Mouse (Mus musculus) embryonic facial prominence, embryonic 12.5 days (tissue): Measurements from ENCODE around the gene Ptprs. TPM values are rescaled to one million over a fixed set of nuclear protein-coding genes. Genes with fewer than 3 reads are reported as not detected.
"Not testable (repeated sequence)": the region's sequence is repeated elsewhere in the genome, so short reads cannot be mapped to it uniquely, and the experiment has no call there.

ENCODE experiments used
- ATAC-seq: fragments of 200-750 bp; cut with Nextera tagmentation; 2 replicates; pipeline ENCODE4 v1.8.0; 2017; ENCODE audit not compliant: insufficient number of reproducible peaks, insufficient read depth, low FRiP score, low TSS enrichment
- H3K27ac ChIP-seq: fragments of 300-500 bp; sonication (generic); 2 replicates; pipeline ENCODE4 v1.5.1; 2016; ENCODE audit warnings: mild to moderate bottlenecking
- H3K27me3 ChIP-seq: fragments of 300-500 bp; sonication (generic); 2 replicates; pipeline ENCODE4 v1.6.1; 2016; ENCODE audit warnings: mild to moderate bottlenecking, moderate library complexity
- H3K36me3 ChIP-seq: fragments of 300-500 bp; sonication (generic); 2 replicates; pipeline ENCODE4 v1.6.1; 2016; ENCODE audit warnings: mild to moderate bottlenecking
- H3K4me1 ChIP-seq: fragments of 300-500 bp; sonication (generic); 2 replicates; pipeline ENCODE4 v1.6.1; 2016
- H3K4me2 ChIP-seq: fragments of 300-500 bp; sonication (generic); replicated peaks from 2 replicates; pipeline ENCODE4 v1.6.1; 2016; ENCODE audit warnings: mild to moderate bottlenecking, moderate library complexity
- H3K4me3 ChIP-seq: fragments of 300-500 bp; sonication (generic); 2 replicates; pipeline ENCODE4 v1.5.1; 2016; ENCODE audit warnings: mild to moderate bottlenecking
- H3K9ac ChIP-seq: fragments of 300-500 bp; sonication (generic); 2 replicates; pipeline ENCODE4 v1.6.1; 2016; ENCODE audit warnings: mild to moderate bottlenecking, moderate library complexity
- H3K9me3 ChIP-seq: fragments of 300-500 bp; sonication (generic); 2 replicates; pipeline ENCODE4 v1.6.1; 2016; ENCODE audit warnings: mild to moderate bottlenecking, moderate library complexity
- WGBS: fragments of 180-500 bp; shearing (Covaris S2); methylation state at CpG from one replicate; pipeline ENCODE4 v1.1.7; 2016; 5-methylcytosine and 5-hydroxymethylcytosine counted together
- polyA plus RNA-seq: library from polyadenylated mRNA; unstranded; fragments of >200 nt; fragmentation: Nextera tagmentation; extraction: Ambion mirVana; gene quantifications from 2 replicates; pipeline ENCODE4 v1.2.1, GENCODE M21; 2016

Ptprs gene
- polyA plus RNA-seq, 1 experiment from 2014 or later, result 158 TPM

GRCm38 (mm10) chr17:56509021-56509640, 32.8 kb upstream of the Ptprs start:
- Histone ChIP-seq H3K4me2 (0 out of 2 replicates have a peak overlapping the region, but pooled peaks have one; percentile 17), H3K4me3 (no peak overlapping the region), H3K4me1 (peaks cover 24% of the 10 kb centered on the region), H3K36me3 (no peaks in the 10 kb centered on the region), H3K9me3 (peaks cover 5% of the 10 kb centered on the region; the same call in 1 of the 2 replicates), H3K27ac (no peak overlapping the region), H3K9ac (no peak overlapping the region), H3K27me3 (peaks cover 55% of the 10 kb centered on the region)
- ATAC-seq, result no peak
- 41% methylated on average over 10 of the region's 10 CpGs for WGBS

- peak overlapping the region; percentile 77 for H3K27ac ChIP-seq
Observed at GRCm38 (mm10) chr17:56507161-56508068, 31.1 kb upstream of the Ptprs start.

GRCm38 (mm10) chr17:56506417-56507065, 30.3 kb upstream of the Ptprs start:
- peak overlapping the region; percentile 56 for H3K4me3 ChIP-seq
- peak overlapping the region; percentile 68 for H3K9ac ChIP-seq
- 62% methylated on average over 15 of the region's 15 CpGs for WGBS
- H3K9me3 ChIP-seq, result peaks cover 11% of the 10 kb centered on the region; the same call in 1 of the 2 replicates
- peaks cover 32% of the 10 kb centered on the region for H3K27me3 ChIP-seq
- 0 out of 2 replicates have a peak overlapping the region, but pooled peaks have one; percentile 77 for H3K27ac ChIP-seq
- peak overlapping the region; percentile 89 for H3K4me2 ChIP-seq
- H3K4me1 ChIP-seq, result peaks cover 24% of the 10 kb centered on the region
- ATAC-seq, result 0 out of 2 replicates have a peak, but pooled peaks have one; percentile 0
- H3K36me3 ChIP-seq, result no peaks in the 10 kb centered on the region

More at GRCm38 (mm10) chr17:56507161-56508068, 31.1 kb upstream of the Ptprs start:
- Histone ChIP-seq H3K9me3 (peaks cover 8% of the 10 kb centered on the region; the same call in 1 of the 2 replicates), H3K36me3 (no peaks in the 10 kb centered on the region), H3K4me1 (peaks cover 24% of the 10 kb centered on the region), H3K9ac (peak overlapping the region; percentile 68), H3K4me2 (peak overlapping the region; percentile 89), H3K4me3 (peak overlapping the region; percentile 56), H3K27me3 (peaks cover 41% of the 10 kb centered on the region)
- ATAC-seq, result peak; percentile 94
- under 1% methylated on average over 42 of the region's 42 CpGs for WGBS

- WGBS, result 70% methylated on average over 10 of the region's 10 CpGs
- peaks cover 11% of the 10 kb centered on the region; the same call in 1 of the 2 replicates for H3K9me3 ChIP-seq
- H3K4me1 ChIP-seq, result peaks cover 16% of the 10 kb centered on the region
- no peak overlapping the region for H3K4me3 ChIP-seq
- no peak overlapping the region for H3K4me2 ChIP-seq
- no peak overlapping the region for H3K9ac ChIP-seq
- H3K27me3 ChIP-seq, result peaks cover 21% of the 10 kb centered on the region
- no peak for ATAC-seq
- no peaks in the 10 kb centered on the region for H3K36me3 ChIP-seq
- H3K27ac ChIP-seq, result no peak overlapping the region
Observed at GRCm38 (mm10) chr17:56505401-56505800, 29.1 kb upstream of the Ptprs start.

- Histone ChIP-seq H3K36me3 (no peaks in the 10 kb centered on the region), H3K4me3 (no peak overlapping the region), H3K9me3 (peaks cover 11% of the 10 kb centered on the region; the same call in 1 of the 2 replicates), H3K4me2 (no peak overlapping the region), H3K9ac (no peak overlapping the region), H3K4me1 (peaks cover 8% of the 10 kb centered on the region), H3K27ac (no peak overlapping the region), H3K27me3 (no peaks in the 10 kb centered on the region)
- WGBS, result 27% methylated on average over 9 of the region's 9 CpGs
- ATAC-seq, result no peak
Observed at GRCm38 (mm10) chr17:56502526-56502925, 26.2 kb upstream of the Ptprs start.

GRCm38 (mm10) chr17:56501635-56502400, 25.5 kb upstream of the Ptprs start:
- H3K9ac ChIP-seq, H3K4me1 ChIP-seq, H3K4me3 ChIP-seq, ATAC-seq, H3K4me2 ChIP-seq, H3K27me3 ChIP-seq, H3K27ac ChIP-seq, H3K36me3 ChIP-seq: not testable (repeated sequence)
- 38% methylated on average over 2 of the region's 2 CpGs for WGBS
- peaks cover 11% of the 10 kb centered on the region; the same call in 1 of the 2 replicates for H3K9me3 ChIP-seq

- 76% methylated on average over 5 of the region's 5 CpGs for WGBS
Observed at GRCm38 (mm10) chr17:56499229-56499628, 22.9 kb upstream of the Ptprs start.

GRCm38 (mm10) chr17:56494480-56494879, 18.2 kb upstream of the Ptprs start:
- Histone ChIP-seq H3K9me3 (peaks cover 40% of the 10 kb centered on the region), H3K4me1 (no peaks in the 10 kb centered on the region), H3K9ac (no peak overlapping the region), H3K4me2 (no peak overlapping the region), H3K4me3 (no peak overlapping the region), H3K27me3 (no peaks in the 10 kb centered on the region), H3K27ac (no peak overlapping the region), H3K36me3 (no peaks in the 10 kb centered on the region)
- no peak for ATAC-seq
- WGBS, result 74% methylated on average over 2 of the region's 2 CpGs

More at GRCm38 (mm10) chr17:56499229-56499628, 22.9 kb upstream of the Ptprs start:
- H3K4me3 ChIP-seq, result no peak overlapping the region
- H3K4me2 ChIP-seq, result no peak overlapping the region
- no peaks in the 10 kb centered on the region for H3K4me1 ChIP-seq
- H3K9me3 ChIP-seq, result peaks cover 24% of the 10 kb centered on the region
- no peaks in the 10 kb centered on the region for H3K36me3 ChIP-seq
- H3K27ac ChIP-seq, result no peak overlapping the region
- no peaks in the 10 kb centered on the region for H3K27me3 ChIP-seq
- ATAC-seq, result no peak
- H3K9ac ChIP-seq, result no peak overlapping the region

- Histone ChIP-seq H3K4me2 (no peak overlapping the region), H3K4me3 (no peak overlapping the region), H3K27ac (no peak overlapping the region), H3K9me3 (peaks cover 40% of the 10 kb centered on the region), H3K36me3 (no peaks in the 10 kb centered on the region), H3K9ac (no peak overlapping the region), H3K27me3 (no peaks in the 10 kb centered on the region), H3K4me1 (no peaks in the 10 kb centered on the region)
- WGBS, result 99% methylated on average over 2 of the region's 2 CpGs
- ATAC-seq, result no peak
Observed at GRCm38 (mm10) chr17:56493841-56494240, 17.6 kb upstream of the Ptprs start.

- no peak for ATAC-seq
- WGBS, result 88% methylated on average over 7 of the region's 7 CpGs
- Histone ChIP-seq H3K27me3 (no peaks in the 10 kb centered on the region), H3K27ac (no peak overlapping the region), H3K4me3 (no peak overlapping the region), H3K36me3 (no peaks in the 10 kb centered on the region), H3K9ac (no peak overlapping the region), H3K4me1 (peaks cover 9% of the 10 kb centered on the region), H3K4me2 (no peak overlapping the region), H3K9me3 (peaks cover 35% of the 10 kb centered on the region)
Observed at GRCm38 (mm10) chr17:56490438-56491152, 14.3 kb upstream of the Ptprs start.
